Mouse (Mus musculus) retina, adult 2 months (tissue): ENCODE measurements at regions not wholly inside any gene's neighbourhood (a gene's known extent, or its start where the extent isn't known, plus 50 kb on each side); places are given as distances from the start of the nearest gene placed in this dataset.

Experiments
- DNase-seq: peaks from one replicate; pipeline ENCODE4 v3.0.0-alpha.2; 2012; ENCODE audit warnings: low read depth, low spot score

DNA sequence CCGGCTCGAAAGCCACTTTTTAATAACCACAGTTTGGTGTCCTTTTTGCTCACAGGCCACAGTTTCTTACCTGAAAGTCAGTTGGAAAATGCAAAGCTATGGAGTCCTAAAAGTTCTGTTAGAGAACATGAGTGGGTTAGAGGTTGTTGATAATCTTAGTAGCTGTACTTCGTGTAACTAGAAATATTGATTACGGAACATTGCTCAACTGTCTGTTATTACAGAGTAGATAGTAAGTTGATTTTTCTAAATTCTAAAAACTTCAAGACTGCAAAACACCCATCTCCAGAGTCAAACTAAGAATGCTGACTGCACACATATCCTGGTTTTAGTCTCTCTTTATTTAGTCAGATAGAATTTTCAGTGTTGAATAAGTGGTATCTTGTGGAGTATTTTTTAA lies 111.0 kb downstream of the Slc38a4 start:
- no peak for DNase-seq

DNA sequence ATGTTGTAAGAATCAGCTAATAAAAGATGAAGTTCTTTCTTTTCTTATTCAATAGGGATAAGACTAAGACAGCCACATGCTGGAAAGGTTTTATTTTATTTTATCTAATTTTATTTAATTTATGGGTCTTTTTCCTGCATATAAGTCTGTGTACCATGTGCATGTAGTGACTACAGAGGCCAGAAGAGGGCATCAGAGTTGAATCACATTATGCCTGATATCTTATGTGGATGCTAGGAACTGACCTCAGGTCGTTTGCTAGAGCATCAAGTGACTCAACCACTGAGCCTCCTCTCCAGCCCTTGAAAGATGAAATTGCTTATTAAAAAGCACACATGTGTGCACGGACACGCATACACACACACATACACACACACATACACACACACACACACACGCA lies 113.1 kb downstream of the Slc38a4 start:
- DNase-seq = no peak

GRCm38 (mm10) chr15:96938406-96938805 lies 117.3 kb downstream of the Slc38a4 start:
- DNase-seq = no peak

DNA sequence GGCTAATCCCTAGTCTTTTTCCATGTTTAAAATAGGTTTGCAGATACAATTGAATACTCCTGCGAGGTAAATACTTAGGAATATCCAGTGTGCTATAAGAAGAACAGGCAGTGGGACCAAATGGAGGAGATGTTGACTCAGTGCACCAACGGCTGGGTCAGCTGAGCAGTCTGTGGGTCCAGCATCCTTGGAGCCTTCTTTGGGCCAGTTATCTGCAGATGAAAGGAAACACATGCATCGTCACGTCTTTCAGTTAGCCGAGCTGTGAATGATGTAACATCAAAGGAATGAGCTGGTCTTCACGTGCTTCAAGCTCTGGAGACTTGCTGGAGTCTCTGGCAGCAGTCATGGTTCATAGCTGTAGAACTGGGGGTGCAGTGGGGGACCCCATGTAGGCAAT lies 118.1 kb downstream of the Slc38a4 start:
- no peak for DNase-seq

GRCm38 (mm10) chr15:96936705-96937346 lies 118.9 kb downstream of the Slc38a4 start:
- DNase-seq = peak; percentile 78

- DNase-seq = no peak
Measured at GRCm38 (mm10) chr15:96936216-96936615, 119.5 kb downstream of the Slc38a4 start.

DNA sequence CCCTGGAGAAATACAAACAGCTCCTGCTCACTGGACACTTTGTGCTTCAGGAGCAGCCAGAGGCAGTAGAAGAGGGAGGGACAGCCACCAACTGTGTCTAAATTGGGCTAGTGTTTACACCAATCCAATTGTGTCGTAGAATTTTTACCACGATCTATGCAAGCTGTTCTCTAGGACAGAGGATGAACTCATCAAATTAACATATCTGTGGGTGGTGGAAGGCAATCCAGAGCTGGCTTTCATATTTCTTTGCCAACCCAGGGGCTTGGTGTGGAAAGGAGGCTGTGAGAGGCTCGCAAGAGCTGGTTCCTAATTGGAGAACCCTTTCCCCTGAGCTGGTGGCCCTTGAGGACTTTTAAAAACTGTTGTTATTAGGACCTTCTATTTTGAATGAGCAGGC lies 122.3 kb downstream of the Slc38a4 start:
- DNase-seq = no peak

DNA sequence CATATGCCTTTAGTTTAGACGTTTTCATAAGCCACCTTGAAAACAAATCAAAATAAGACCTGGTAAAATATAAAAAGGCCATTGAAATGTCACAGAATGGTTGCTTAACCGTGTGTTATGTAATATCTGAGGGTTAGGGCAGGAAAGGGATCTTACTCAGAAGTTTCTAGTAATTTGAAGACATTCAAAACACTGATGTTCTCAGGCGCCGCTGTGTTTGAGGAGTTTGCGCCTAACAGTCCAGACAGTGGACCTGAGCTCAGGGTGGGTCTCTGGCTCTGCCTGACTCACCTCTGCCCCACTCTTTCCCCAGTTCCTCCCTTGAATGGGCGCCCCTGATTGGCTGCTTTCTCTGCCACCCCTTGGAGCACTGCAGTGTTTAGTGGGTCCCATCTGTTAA lies 125.2 kb downstream of the Slc38a4 start:
- DNase-seq = no peak

GRCm38 (mm10) chr15:96929788-96930187 lies 126.0 kb downstream of the Slc38a4 start:
- no peak for DNase-seq

DNA sequence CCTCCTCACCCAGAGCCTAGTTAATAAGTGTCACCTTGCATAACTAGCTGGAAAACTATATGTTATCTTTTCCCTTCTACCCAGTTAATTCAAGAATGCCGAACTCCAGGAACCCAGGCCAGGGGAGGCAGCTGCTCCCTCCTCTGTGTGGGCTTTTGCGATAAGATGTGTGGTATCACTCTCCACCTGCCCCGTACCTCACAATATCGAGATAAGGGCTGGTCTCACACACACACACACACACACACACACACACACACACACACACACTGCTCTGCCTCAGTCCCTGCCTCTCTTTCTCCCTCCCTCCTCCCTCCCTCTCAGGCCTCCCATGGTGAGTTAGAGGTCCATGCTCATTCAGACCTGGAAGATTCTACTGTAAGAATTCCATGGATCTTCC lies 127.1 kb downstream of the Slc38a4 start:
- DNase-seq = no peak

GRCm38 (mm10) chr15:96927674-96928073 lies 128.1 kb downstream of the Slc38a4 start:
- no peak for DNase-seq

- no peak for DNase-seq
Measured at GRCm38 (mm10) chr15:96926660-96927059, 129.1 kb downstream of the Slc38a4 start.

DNA sequence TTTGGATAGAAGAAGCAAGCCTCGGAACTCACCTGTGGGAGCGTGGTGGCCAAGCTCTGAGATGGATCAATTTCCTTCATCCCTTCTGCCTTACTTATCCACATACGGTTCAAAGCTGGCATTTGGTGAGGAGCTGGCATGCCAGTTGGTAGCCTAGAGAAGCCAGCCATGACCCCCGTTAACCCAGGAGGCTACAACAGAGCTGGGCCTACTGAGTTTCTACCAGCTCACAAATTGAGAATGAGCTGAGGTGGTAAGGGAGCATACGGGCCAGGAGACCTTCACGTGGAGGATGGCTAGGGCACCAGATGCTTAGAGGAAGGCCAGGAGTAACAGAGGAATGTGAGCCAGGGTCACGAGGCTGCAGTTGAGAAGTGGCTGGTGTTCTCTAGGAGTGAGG lies 139.2 kb downstream of the Slc38a4 start:
- no peak for DNase-seq

GRCm38 (mm10) chr15:96915544-96915943 lies 140.2 kb downstream of the Slc38a4 start:
- DNase-seq = no peak

DNA sequence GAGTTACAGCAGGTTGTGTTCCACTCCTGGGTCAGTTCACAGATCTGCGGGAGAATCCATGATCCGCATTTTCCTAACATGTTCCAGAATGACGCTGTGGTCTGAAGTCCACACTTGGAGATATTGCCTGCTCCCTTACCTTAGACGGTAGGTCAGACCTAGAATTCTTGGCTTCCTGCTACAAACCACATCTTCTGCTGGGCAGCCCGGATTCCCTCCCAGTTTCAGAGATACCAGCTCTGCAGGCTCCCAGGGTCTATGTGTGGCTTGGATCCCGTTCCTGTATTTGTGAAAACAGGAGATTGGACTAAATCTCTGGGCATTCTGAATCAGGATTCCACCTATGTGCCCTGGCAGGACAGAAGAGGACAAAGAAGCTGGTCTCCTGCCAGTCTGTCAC lies 140.8 kb downstream of the Slc38a4 start:
- DNase-seq = no peak

- DNase-seq = no peak
Measured at GRCm38 (mm10) chr15:96905520-96905919, 150.2 kb downstream of the Slc38a4 start.

DNA sequence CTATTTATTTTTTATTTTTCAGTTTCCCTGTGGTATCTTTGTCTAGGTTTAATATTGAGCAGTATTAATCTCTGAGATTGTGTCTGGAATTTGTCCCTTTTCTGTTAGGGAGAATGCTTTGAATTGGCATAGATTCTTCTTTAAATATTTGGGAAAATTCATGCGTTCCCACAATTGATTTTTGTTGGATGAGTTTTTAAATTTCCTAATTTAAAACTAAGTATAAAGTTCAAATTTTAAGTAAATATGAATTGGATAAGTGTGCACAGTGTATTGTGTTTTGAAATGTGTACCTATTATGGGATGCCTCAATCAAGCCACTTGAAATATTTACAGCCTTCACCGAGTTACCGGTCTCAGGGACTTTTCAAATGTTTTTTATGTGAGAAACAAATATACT lies 152.3 kb downstream of the Slc38a4 start:
- no peak for DNase-seq

DNA sequence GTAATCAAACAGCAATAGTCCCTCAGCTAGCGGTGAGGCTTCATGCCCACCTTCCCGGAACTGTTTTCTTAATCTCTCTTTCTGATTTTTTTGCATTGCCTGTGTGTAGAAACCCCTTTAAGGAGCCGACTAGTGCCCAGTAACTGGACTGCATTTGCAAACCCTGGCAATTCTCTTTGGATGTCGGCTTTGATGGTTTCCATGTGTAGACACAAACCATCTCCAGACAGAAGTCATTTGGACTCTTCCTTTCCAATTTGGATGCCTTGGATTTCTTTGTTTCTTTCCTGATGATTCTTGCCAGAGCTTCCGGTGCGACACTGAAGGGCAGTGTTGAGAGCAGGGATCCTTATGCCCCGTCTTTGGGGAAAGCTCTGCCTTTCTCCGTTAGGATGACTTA lies 153.0 kb downstream of the Slc38a4 start:
- DNase-seq = no peak

- DNase-seq = no peak
Measured at GRCm38 (mm10) chr15:96901616-96902015, 154.1 kb downstream of the Slc38a4 start.

DNA sequence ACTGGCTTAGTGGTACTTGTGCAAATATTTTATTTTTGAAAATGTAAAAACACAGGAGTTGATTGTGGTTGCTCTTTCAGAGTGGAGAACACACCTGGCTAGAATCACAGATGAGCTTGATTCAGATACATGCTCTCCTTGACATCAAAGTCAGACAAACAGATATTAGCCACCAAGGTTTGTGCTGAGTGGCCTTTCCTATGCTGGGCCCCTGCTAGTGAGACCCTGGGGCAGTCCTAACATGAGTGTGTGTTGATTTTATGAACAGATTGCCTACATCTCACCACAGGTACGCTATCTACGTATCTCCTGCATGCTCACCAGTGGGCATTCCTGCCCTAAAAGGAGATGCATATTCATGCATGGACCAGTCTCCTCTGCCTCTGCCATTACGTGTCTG lies 157.5 kb downstream of the Slc38a4 start:
- DNase-seq = no peak

DNA sequence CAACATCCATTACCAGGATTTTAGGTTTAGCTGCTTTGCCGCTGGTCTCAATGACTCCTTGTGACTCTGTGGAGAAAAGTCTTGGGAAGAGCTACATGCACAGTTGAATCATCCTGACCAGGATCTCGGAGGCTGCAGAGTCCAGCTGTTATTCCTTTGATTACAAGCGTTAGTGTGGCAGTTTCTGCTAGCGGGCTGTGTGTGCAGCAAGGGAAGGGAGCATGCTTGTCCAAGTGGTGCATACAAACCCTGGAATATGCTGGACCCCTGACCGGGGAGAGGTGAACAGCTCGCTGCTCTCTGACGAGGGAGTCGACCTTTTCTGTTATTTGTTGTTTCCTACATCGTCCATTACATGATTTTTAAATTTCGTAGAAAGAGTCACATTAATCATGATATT lies 170.9 kb downstream of the Slc38a4 start:
- DNase-seq = no peak

- no peak for DNase-seq
Measured at GRCm38 (mm10) chr15:96883754-96884153, 172.0 kb downstream of the Slc38a4 start.

DNA sequence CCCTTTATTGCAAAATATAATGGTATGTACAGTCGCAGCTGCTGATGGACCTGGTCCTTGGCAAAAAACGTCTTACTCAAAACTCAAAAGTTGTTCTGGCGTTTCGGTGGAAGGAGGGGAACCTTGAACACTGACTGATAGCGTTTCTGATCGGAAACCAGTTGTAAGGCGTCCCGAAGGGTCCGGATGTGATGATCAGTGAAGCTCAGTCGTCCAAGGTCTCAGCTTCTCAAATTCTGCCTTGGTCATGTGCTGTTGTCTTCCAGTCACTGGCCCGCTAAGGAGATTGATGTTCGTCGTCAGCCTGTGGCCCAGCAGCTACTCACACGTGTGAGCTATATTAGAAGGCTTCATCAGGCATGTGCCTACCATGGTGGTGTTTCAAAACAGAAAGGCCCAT lies 173.5 kb downstream of the Slc38a4 start:
- DNase-seq = no peak

DNA sequence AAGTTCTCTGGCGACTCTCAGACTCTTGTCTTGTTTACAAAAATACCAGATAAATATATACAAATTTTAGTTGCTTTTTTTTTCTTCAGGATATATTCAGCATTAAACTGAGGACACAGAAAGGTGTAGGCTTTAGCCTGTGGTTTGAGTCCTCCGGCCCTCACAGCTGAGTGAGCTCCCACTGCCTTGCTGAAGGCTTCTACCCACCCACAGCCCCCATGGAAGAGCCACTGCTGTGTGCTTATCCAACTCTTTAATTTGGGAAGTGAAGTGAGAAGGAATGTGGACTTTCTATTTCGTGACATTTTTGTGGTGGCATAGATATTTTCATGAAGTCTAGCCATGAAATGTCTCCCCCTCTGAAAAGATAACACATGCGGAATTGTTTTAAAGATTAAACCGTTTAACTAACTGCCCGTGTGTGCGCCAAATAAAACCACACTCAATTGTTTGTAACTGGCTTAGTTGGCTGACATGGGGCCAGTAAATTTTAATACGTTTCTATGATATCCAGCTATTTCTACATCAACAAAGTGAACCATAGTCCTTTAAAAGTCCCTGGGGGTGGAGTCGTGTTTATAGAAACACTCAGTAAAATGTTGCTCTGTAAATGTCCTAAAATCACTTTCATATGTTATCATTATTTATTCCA lies 174.1 kb downstream of the Slc38a4 start:
- no peak for DNase-seq
